Mouse (Mus musculus): Measurements from ENCODE around the gene Muc3. TPM values are rescaled to one million over a fixed set of nuclear protein-coding genes. Genes with fewer than 3 reads are reported as not detected.

Gene Muc3
- polyA plus RNA-seq, 1 experiment from 2014 or later, result not detected

DNA sequence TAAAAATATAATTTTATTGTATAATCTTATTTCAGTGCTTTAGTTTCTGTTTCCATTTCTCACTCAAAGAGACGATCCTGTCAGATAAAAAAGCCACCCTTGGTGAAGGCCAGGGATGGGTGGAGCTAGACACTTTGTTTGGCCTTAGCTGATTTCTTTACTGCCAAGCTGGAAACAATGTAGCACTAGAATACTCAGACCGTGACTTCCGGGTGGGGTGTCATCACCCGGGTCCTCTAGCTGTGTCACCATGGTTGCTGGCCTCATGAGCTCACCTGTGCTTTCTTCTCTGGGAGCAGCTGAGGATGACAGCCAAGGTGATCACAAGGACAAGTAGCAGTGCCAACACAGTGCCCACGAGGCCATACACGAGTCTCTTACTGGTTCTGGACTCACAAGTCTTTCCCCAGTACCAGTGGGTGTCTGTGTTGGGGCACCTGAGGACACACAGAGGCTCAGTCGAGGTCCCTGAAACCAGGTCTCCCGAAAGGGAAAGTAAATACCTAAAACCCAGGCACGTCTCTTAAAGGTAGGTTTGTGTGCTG, 21.8 kb upstream of the Muc3 start:
- no peak for ATAC-seq
- Histone ChIP-seq H3K9ac (ENCODE audit: low read depth, low read length) (no peak overlapping the region), H3K36me3 (ENCODE audit: control insufficient read depth, insufficient read depth, low read length) (no peaks in the 10 kb centered on the region), H3K4me2 (ENCODE audit: low read length) (no peak overlapping the region), H3K27ac (ENCODE audit: low read depth, low read length) (no peak overlapping the region), H3K4me1 (ENCODE audit: control insufficient read depth, insufficient read depth, low read depth, low read length) (no peaks in the 10 kb centered on the region), H3K9me3 (ENCODE audit: control insufficient read depth, low read length) (no peaks in the 10 kb centered on the region), H3K27me3 (replicated peaks; ENCODE audit: control insufficient read depth, insufficient read depth, low read length) (no peaks in the 10 kb centered on the region), H3K4me3 (ENCODE audit: low read length) (no peak overlapping the region)
- WGBS, result 78% methylated on average over 9 of the region's 9 CpGs

DNA sequence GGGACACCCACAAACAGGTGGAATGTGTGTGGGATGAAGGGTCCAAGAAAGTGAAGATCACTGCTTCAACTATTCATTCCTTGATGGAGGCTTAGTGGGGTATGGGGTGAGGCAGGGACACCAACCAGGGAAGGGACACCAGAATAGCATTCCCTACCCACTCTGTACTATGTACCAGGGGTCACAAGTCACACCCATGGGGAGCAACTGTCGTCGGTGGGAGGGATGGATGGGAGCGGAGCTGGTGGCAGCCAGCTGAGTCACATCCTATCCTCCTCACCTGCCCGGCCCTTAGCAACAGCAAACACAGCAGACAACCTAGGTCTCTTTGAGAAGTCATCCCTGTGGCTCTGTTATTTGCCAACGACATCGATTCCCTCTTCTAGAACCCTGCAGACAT, 18.4 kb upstream of the Muc3 start:
- no peaks in the 10 kb centered on the region for H3K9me3 ChIP-seq (ENCODE audit: control insufficient read depth, low read length)
- H3K4me3 ChIP-seq (ENCODE audit: low read length), result no peak overlapping the region
- H3K27ac ChIP-seq (ENCODE audit: low read depth, low read length), result no peak overlapping the region
- H3K27me3 ChIP-seq (replicated peaks; ENCODE audit: control insufficient read depth, insufficient read depth, low read length), result no peaks in the 10 kb centered on the region
- no peaks in the 10 kb centered on the region for H3K36me3 ChIP-seq (ENCODE audit: control insufficient read depth, insufficient read depth, low read length)
- no peak for ATAC-seq
- WGBS, result 71% methylated on average over 6 of the region's 6 CpGs
- H3K4me2 ChIP-seq (ENCODE audit: low read length), result no peak overlapping the region
- no peaks in the 10 kb centered on the region for H3K4me1 ChIP-seq (ENCODE audit: control insufficient read depth, insufficient read depth, low read depth, low read length)
- H3K9ac ChIP-seq (ENCODE audit: low read depth, low read length), result no peak overlapping the region

DNA sequence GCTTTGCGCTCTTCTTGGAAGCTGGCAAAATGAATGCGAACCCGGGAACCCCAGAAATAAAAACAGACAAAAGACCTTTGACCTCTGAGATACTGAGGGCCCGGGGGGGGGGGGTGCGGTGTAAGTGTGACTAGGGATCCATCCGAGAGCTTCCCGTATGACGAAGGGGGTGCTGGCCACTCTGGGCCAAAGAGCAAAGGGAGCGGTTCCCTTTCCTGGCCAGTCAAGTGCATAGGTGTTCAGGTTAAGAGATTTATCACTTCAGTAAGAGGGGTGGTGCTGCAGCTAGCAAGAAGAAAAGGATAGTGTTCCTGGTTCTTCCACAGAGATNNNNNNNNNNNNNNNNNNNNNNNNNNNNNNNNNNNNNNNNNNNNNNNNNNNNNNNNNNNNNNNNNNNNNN, 16.9 kb upstream of the Muc3 start:
- Histone ChIP-seq H3K9me3 (ENCODE audit: control insufficient read depth, low read length) (no peaks in the 10 kb centered on the region), H3K36me3 (ENCODE audit: control insufficient read depth, insufficient read depth, low read length) (no peaks in the 10 kb centered on the region), H3K4me2 (ENCODE audit: low read length) (no peak overlapping the region), H3K4me1 (ENCODE audit: control insufficient read depth, insufficient read depth, low read depth, low read length) (no peaks in the 10 kb centered on the region), H3K27ac (ENCODE audit: low read depth, low read length) (no peak overlapping the region), H3K4me3 (ENCODE audit: low read length) (no peak overlapping the region), H3K27me3 (replicated peaks; ENCODE audit: control insufficient read depth, insufficient read depth, low read length) (no peaks in the 10 kb centered on the region), H3K9ac (ENCODE audit: low read depth, low read length) (no peak overlapping the region)
- ATAC-seq, result no peak
- 81% methylated on average over 9 of the region's 9 CpGs for WGBS

DNA sequence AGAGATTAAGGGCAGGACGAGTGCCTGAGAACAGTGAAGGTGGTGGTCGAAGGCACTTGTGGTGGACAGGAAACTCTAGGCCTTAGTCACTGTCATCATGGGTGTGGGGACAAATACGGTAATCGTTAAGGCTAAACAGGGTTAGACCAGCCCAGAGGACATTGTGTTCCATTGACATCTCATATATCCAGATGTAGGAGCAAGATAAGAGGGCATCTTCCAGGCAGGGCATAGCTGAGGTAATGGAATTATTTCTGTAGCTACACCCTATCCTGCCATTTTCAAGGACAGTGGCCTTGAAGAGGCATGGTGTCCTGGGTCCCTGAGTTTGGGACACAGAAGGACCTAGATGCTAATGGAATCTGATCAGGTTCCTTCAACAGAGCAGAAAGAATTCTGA, 12.7 kb upstream of the Muc3 start:
- ATAC-seq, result no peak
- 79% methylated on average over 4 of the region's 4 CpGs for WGBS
- H3K27ac ChIP-seq (ENCODE audit: low read depth, low read length), result no peak overlapping the region

DNA sequence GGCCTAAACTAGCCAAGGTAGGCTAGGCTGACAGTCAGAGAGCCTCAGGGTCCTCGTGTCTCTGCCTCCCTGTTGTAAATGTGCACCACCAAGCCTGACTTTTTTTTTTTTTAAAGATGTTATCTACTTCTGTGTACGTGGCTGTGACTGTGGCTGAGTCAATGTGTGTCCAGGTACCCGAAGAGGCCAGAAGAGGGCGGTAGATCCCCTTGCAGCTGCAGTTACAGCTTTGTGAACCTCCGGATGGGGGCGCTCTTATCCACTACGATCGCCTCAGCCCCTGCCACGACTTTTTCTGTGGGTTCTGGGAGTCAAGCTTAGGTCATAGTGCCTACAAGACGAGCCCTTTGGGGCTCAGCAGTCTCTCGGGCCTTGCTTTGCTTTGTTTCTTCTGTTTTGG, 10.3 kb upstream of the Muc3 start:
- WGBS, result 36% methylated on average over 11 of the region's 11 CpGs
- Histone ChIP-seq H3K9ac (ENCODE audit: low read depth, low read length) (no peak overlapping the region), H3K4me3 (ENCODE audit: low read length) (no peak overlapping the region), H3K9me3 (ENCODE audit: control insufficient read depth, low read length) (no peaks in the 10 kb centered on the region), H3K36me3 (ENCODE audit: control insufficient read depth, insufficient read depth, low read length) (no peaks in the 10 kb centered on the region), H3K4me2 (ENCODE audit: low read length) (no peak overlapping the region), H3K4me1 (ENCODE audit: control insufficient read depth, insufficient read depth, low read depth, low read length) (no peaks in the 10 kb centered on the region), H3K27me3 (replicated peaks; ENCODE audit: control insufficient read depth, insufficient read depth, low read length) (no peaks in the 10 kb centered on the region), H3K27ac (ENCODE audit: low read depth, low read length) (no peak overlapping the region)
- no peak for ATAC-seq

More for the DNA sequence above, 12.7 kb upstream of the Muc3 start:
- no peak overlapping the region for H3K9ac ChIP-seq (ENCODE audit: low read depth, low read length)
- no peaks in the 10 kb centered on the region for H3K27me3 ChIP-seq (replicated peaks; ENCODE audit: control insufficient read depth, insufficient read depth, low read length)
- H3K9me3 ChIP-seq (ENCODE audit: control insufficient read depth, low read length), result no peaks in the 10 kb centered on the region
- no peak overlapping the region for H3K4me3 ChIP-seq (ENCODE audit: low read length)
- no peaks in the 10 kb centered on the region for H3K36me3 ChIP-seq (ENCODE audit: control insufficient read depth, insufficient read depth, low read length)
- H3K4me2 ChIP-seq (ENCODE audit: low read length), result no peak overlapping the region
- no peaks in the 10 kb centered on the region for H3K4me1 ChIP-seq (ENCODE audit: control insufficient read depth, insufficient read depth, low read depth, low read length)

DNA sequence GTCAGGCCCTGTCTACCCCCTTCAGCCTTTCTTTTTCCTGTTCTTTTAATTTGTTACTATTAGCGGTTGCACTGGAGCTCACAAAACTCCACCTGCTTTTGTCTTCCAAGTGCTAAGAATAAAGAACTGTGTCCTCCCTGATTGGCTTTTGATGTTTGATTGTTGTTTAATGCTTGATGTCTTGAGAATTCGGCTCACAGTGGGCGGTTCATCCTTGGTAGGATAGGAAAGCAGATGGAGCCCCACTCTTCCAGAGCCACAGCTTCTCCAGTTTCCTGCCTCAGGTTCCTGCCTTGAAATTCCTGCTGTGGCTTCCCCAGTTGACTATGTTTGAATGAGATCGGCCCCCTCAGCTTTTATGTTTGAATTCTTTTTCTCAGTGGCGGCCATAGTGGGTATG, 4.2 kb upstream of the Muc3 start:
- H3K4me3 ChIP-seq (ENCODE audit: low read length), result no peak overlapping the region
- peaks cover 3% of the 10 kb centered on the region for H3K9me3 ChIP-seq (ENCODE audit: control insufficient read depth, low read length)
- H3K27ac ChIP-seq (ENCODE audit: low read depth, low read length), result no peak overlapping the region
- no peaks in the 10 kb centered on the region for H3K27me3 ChIP-seq (replicated peaks; ENCODE audit: control insufficient read depth, insufficient read depth, low read length)
- WGBS, result 93% methylated on average over 5 of the region's 5 CpGs
- H3K36me3 ChIP-seq (ENCODE audit: control insufficient read depth, insufficient read depth, low read length), result no peaks in the 10 kb centered on the region
- no peak overlapping the region for H3K9ac ChIP-seq (ENCODE audit: low read depth, low read length)
- H3K4me2 ChIP-seq (ENCODE audit: low read length), result no peak overlapping the region
- no peak for ATAC-seq
- H3K4me1 ChIP-seq (ENCODE audit: control insufficient read depth, insufficient read depth, low read depth, low read length), result no peaks in the 10 kb centered on the region

DNA sequence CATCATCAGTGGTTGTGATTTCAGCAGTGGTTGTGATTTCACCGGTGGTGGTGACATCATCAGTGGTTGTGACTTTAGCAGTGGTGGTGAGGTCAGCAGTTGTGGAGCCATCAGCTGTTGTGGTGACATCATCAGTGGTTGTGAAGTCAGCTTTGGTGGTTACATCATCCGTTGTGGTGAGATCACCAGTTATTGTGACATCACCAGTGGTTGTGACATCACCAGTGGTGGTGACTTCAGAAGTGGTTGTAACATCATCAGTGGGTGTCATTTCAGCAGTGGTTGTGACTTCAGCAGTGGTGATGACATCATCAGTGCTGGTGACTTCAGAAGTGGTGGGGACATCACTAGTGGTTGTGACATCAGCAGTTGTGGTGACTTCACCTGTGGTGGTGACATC, 3.5 kb upstream of the Muc3 start:
- WGBS, result 75% methylated on average over 2 of the region's 2 CpGs
- no peak for ATAC-seq
- Histone ChIP-seq H3K9ac (ENCODE audit: low read depth, low read length) (no peak overlapping the region), H3K27ac (ENCODE audit: low read depth, low read length) (no peak overlapping the region), H3K36me3 (ENCODE audit: control insufficient read depth, insufficient read depth, low read length) (no peaks in the 10 kb centered on the region), H3K4me1 (ENCODE audit: control insufficient read depth, insufficient read depth, low read depth, low read length) (no peaks in the 10 kb centered on the region), H3K27me3 (replicated peaks; ENCODE audit: control insufficient read depth, insufficient read depth, low read length) (no peaks in the 10 kb centered on the region), H3K4me2 (ENCODE audit: low read length) (no peak overlapping the region), H3K9me3 (ENCODE audit: control insufficient read depth, low read length) (peaks cover 3% of the 10 kb centered on the region), H3K4me3 (ENCODE audit: low read length) (no peak overlapping the region)

DNA sequence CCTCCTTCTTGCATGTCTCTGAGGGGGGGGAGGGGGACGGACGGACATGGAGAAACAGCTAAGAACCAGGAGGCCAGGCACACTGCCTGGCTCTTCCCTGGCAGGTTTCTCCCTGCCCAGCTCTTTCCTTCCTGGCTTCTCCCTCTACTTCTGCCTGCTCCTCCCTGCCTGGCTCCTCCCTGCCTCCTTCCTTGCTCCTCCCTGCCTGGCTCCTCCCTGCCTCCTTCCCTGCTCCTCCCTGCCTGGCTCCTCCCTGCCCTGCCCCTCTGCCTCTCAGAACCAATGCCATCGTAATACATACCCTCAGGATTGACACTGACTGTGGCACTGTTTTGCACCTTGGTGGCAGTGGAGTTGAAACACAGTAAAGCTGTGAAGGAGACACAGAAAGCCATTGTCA, 8.3 kb downstream of the Muc3 start:
- ATAC-seq, result no peak
- WGBS, result 52% methylated on average over 3 of the region's 3 CpGs
- no peaks in the 10 kb centered on the region for H3K27me3 ChIP-seq (replicated peaks; ENCODE audit: control insufficient read depth, insufficient read depth, low read length)
- no peaks in the 10 kb centered on the region for H3K9me3 ChIP-seq (ENCODE audit: control insufficient read depth, low read length)
- no peak overlapping the region for H3K9ac ChIP-seq (ENCODE audit: low read depth, low read length)
- no peak overlapping the region for H3K4me2 ChIP-seq (ENCODE audit: low read length)
- no peaks in the 10 kb centered on the region for H3K4me1 ChIP-seq (ENCODE audit: control insufficient read depth, insufficient read depth, low read depth, low read length)
- H3K4me3 ChIP-seq (ENCODE audit: low read length), result no peak overlapping the region
- no peaks in the 10 kb centered on the region for H3K36me3 ChIP-seq (ENCODE audit: control insufficient read depth, insufficient read depth, low read length)
- no peak overlapping the region for H3K27ac ChIP-seq (ENCODE audit: low read depth, low read length)

DNA sequence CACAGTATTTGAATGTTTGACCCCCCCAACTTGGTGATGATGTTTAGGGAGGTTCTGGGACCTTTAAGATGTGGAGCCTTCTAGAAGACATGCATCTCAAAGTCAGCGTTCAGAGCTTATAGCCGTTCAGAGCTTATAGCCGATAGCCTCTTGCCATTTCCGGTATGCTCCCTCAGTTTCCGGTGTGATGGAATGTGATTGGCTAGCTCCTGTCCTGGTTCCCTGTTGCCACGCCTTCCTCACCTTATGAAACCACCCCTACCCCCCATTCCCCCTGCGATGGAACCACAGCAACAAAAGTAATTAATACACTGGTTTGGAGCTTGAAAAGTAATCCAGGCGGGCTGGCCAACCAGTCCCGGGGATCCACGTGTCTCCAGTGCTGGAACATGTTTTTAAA, 10.1 kb downstream of the Muc3 start:
- no peak for ATAC-seq

DNA sequence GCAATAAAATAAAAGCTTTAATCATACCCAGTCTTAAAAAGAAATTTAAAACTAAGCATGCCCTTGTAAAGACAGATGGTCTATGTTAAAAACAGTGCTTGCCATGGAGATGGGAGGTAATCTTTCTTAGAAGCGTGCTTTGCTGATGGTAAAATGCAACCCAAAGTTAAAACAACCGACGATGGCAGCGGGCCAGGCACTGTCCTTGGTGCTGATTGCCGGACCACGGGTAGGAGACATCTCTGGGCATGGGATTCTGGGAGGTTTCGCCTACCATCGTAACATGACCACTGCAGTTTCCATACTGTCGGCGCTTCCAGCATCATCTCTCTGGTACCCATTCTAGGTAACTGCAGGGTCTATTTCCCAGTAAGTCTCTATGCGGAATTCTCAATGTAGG, 14.2 kb downstream of the Muc3 start:
- WGBS, result 40% methylated on average over 11 of the region's 11 CpGs

More for the DNA sequence above, 10.1 kb downstream of the Muc3 start:
- Histone ChIP-seq H3K27ac (ENCODE audit: low read depth, low read length) (no peak overlapping the region), H3K9ac (ENCODE audit: low read depth, low read length) (no peak overlapping the region), H3K4me3 (ENCODE audit: low read length) (no peak overlapping the region), H3K9me3 (ENCODE audit: control insufficient read depth, low read length) (no peaks in the 10 kb centered on the region; the same call in 1 of the 2 replicates), H3K27me3 (replicated peaks; ENCODE audit: control insufficient read depth, insufficient read depth, low read length) (no peaks in the 10 kb centered on the region), H3K4me1 (ENCODE audit: control insufficient read depth, insufficient read depth, low read depth, low read length) (no peaks in the 10 kb centered on the region), H3K36me3 (ENCODE audit: control insufficient read depth, insufficient read depth, low read length) (no peaks in the 10 kb centered on the region), H3K4me2 (ENCODE audit: low read length) (no peak overlapping the region)
- 89% methylated on average over 10 of the region's 10 CpGs for WGBS

More for the DNA sequence above, 14.2 kb downstream of the Muc3 start:
- H3K4me3 ChIP-seq (ENCODE audit: low read length), result no peak overlapping the region
- H3K4me1 ChIP-seq (ENCODE audit: control insufficient read depth, insufficient read depth, low read depth, low read length), result no peaks in the 10 kb centered on the region
- no peaks in the 10 kb centered on the region for H3K36me3 ChIP-seq (ENCODE audit: control insufficient read depth, insufficient read depth, low read length)
- H3K27me3 ChIP-seq (replicated peaks; ENCODE audit: control insufficient read depth, insufficient read depth, low read length), result no peaks in the 10 kb centered on the region
- no peak overlapping the region for H3K9ac ChIP-seq (ENCODE audit: low read depth, low read length)
- no peak overlapping the region for H3K27ac ChIP-seq (ENCODE audit: low read depth, low read length)
- ATAC-seq, result no peak
- H3K9me3 ChIP-seq (ENCODE audit: control insufficient read depth, low read length), result no peaks in the 10 kb centered on the region; the same call in 1 of the 2 replicates
- H3K4me2 ChIP-seq (ENCODE audit: low read length), result no peak overlapping the region

Measured in hindbrain, embryonic 16.5 days (tissue).